Mouse (Mus musculus): ENCODE results near the gene Tmem30c. TPM values are rescaled to one million over a fixed set of nuclear protein-coding genes. Genes with fewer than 3 reads are reported as not detected.

Tmem30c gene
- polyA plus RNA-seq, 1 experiment: 1.4 TPM

DNA sequence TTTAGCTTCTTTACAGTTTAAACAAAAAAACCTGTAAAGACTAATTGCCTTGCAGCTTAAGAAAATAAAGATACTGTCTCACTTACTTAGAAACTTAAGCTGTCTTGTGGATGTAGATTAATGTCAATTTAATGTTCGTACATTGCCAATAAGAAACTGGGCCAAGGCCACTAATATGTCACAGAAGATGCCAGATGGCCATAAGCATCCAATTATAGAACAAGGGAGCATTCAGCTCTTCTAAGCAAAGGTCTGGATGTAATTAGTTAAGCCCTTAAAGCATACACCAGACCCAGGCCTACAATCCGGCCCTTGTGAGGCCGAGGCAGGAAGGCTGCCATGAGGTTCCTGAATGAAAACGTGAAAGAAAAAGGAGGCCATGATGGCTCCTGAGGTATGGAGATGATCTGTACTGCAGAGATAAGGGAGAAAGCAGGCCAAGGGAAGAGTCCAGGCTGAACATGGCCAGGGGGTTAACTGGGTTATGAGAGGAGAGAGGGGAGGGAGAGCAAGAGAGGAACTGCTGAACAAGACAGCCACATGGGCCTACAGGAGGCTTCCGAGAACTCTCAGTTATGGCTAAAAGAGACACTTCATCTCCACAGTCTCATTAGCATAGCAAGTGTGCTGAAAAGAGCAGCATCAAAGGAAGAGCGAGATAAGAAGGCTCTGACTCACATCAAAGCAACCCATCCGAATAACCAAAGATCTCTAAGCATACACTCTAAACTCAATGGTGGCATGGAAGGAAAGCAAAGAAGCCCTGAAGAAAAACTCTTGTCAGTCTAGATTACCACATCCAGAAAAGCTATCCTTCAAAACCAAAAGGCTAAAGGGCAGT lies 26.8 kb upstream of the Tmem30c start:
- no peak overlapping the region for H3K27ac ChIP-seq (ENCODE audit: control insufficient read depth, insufficient read depth, low read depth, low read length, poor library complexity)

DNA sequence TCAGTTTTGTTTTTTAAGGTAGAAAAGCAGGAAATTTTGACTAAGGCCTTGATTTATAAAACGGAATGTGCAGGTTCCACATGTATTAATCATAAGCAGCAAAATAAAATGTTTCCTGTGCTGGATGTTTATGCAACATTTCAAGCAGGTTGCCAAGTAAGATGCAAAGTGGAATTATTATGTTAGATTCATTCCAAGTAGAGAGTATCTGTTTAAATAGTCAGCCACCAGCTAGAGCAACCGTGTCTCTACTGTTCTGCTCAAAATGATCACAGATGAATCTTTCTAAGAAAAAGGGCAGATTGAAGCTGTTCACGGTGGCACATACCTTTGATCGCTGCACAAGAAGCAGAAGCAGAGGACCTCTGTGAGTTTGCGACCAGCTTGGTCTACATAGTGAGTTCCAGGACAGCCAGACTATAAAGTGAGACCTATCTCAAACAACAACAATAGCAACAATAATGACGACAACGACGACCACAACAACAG lies 26.0 kb upstream of the Tmem30c start:
- no peak for TF ChIP-seq POLR2A (IDR thresholded peaks at IDR 0.05; ENCODE audit: borderline replicate concordance, control insufficient read depth, low read depth, low read length)
- TF ChIP-seq CTCF (IDR thresholded peaks at IDR 0.05; ENCODE audit: control insufficient read depth, insufficient read depth, low read length): no peak
- 88% methylated on average over 8 of the region's 8 CpGs for WGBS
- Histone ChIP-seq H3K27ac (ENCODE audit: control insufficient read depth, insufficient read depth, low read depth, low read length, poor library complexity) (no peak overlapping the region), H3K4me1 (ENCODE audit: control insufficient read depth, insufficient read depth, low read length) (no peaks in the 10 kb centered on the region), H3K4me3 (replicated peaks; ENCODE audit: control insufficient read depth, low read depth, low read length) (no peak overlapping the region)

More for the DNA sequence above, 26.8 kb upstream of the Tmem30c start:
- 84% methylated on average over 7 of the region's 7 CpGs for WGBS
- TF ChIP-seq CTCF (IDR thresholded peaks at IDR 0.05; ENCODE audit: control insufficient read depth, insufficient read depth, low read length) (no peak), POLR2A (IDR thresholded peaks at IDR 0.05; ENCODE audit: borderline replicate concordance, control insufficient read depth, low read depth, low read length) (no peak)
- H3K4me1 ChIP-seq (ENCODE audit: control insufficient read depth, insufficient read depth, low read length): no peaks in the 10 kb centered on the region
- H3K4me3 ChIP-seq (replicated peaks; ENCODE audit: control insufficient read depth, low read depth, low read length): no peak overlapping the region

DNA sequence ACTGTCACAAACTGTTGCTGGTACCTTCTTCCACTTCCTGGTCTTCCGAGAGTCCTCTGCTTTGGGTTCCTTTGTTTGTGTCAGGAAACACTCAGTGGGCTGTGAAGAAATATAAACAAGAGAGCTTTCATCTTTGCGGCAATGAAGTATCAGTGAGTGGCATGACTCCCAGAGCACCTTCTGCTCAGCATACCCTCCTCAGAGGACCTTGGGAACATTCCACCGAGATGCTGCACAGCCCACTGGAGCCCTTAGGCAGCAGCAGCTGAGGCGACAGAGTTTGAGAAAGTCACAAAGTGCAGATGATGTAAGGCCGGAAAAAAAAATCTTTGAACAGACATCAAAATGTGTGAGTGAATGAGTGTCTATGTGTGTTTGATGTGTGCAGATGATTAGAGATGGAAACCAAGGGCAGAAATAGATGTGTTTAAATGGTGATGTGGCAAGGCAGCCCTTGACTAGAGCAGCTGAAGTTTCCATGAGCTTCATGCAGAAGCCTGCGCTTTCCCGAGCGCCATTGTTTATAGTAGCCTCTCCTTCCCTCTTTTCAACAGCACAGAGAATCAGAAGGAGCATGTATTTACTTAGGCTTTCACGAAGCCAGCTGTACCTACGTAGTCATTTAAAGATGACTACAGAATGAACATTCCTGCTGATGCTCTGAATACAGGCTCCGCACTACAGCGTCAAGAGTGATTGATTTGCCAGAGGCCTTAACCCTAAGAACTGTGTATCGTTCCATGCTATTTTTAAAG lies 25.4 kb upstream of the Tmem30c start:
- H3K4me1 ChIP-seq (ENCODE audit: control insufficient read depth, insufficient read depth, low read length): no peaks in the 10 kb centered on the region
- WGBS: 86% methylated on average over 13 of the region's 13 CpGs
- H3K27ac ChIP-seq (ENCODE audit: control insufficient read depth, insufficient read depth, low read depth, low read length, poor library complexity): no peak overlapping the region
- TF ChIP-seq POLR2A (IDR thresholded peaks at IDR 0.05; ENCODE audit: borderline replicate concordance, control insufficient read depth, low read depth, low read length): no peak
- no peak for TF ChIP-seq CTCF (IDR thresholded peaks at IDR 0.05; ENCODE audit: control insufficient read depth, insufficient read depth, low read length)
- H3K4me3 ChIP-seq (replicated peaks; ENCODE audit: control insufficient read depth, low read depth, low read length): no peak overlapping the region

DNA sequence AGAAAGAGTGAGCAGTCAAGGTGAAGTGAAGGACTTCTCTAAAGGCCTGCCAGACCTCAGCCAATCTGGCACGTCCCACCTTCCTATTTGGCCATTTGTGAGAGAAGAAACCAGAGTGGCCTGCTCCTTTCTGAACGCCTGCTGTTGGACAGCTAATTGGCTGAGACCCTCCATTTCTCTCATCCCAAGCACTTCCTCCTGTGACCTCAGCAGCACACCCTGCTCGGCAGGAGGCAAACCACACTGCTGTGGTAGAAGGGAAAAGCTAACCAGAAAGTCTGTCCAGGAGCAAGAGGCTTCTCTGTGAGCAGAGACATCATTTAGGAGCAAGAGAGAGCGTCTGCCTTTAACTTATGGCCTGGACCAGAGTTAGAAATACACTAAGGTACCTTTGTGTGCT lies 24.5 kb upstream of the Tmem30c start:
- TF ChIP-seq CTCF (IDR thresholded peaks at IDR 0.05; ENCODE audit: control insufficient read depth, insufficient read depth, low read length) (no peak), POLR2A (IDR thresholded peaks at IDR 0.05; ENCODE audit: borderline replicate concordance, control insufficient read depth, low read depth, low read length) (no peak)
- Histone ChIP-seq H3K4me1 (ENCODE audit: control insufficient read depth, insufficient read depth, low read length) (no peaks in the 10 kb centered on the region), H3K27ac (ENCODE audit: control insufficient read depth, insufficient read depth, low read depth, low read length, poor library complexity) (no peak overlapping the region), H3K4me3 (replicated peaks; ENCODE audit: control insufficient read depth, low read depth, low read length) (no peak overlapping the region)
- 35% methylated on average over 4 of the region's 4 CpGs for WGBS

DNA sequence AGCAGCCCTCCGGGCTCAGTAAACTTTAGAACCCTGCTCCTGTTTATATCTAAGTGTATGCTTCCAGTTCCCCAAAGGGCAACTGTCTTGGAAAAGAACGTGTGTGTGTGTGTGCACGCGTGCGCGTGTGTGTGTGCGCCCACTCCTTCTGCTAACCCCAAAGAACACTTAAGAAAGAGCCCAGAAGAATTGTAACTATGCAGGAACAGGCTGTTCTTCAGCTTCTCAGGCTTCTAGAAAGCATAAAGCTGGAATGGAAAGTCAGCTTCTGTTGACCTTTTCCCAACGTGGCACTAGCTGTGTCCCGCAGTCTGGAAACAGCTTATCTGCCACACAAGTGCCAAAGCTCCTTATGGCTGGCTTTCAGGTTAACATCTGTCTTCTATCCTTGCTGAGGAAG lies 22.4 kb upstream of the Tmem30c start:
- 86% methylated on average over 9 of the region's 9 CpGs for WGBS
- no peak overlapping the region for H3K4me3 ChIP-seq (replicated peaks; ENCODE audit: control insufficient read depth, low read depth, low read length)

DNA sequence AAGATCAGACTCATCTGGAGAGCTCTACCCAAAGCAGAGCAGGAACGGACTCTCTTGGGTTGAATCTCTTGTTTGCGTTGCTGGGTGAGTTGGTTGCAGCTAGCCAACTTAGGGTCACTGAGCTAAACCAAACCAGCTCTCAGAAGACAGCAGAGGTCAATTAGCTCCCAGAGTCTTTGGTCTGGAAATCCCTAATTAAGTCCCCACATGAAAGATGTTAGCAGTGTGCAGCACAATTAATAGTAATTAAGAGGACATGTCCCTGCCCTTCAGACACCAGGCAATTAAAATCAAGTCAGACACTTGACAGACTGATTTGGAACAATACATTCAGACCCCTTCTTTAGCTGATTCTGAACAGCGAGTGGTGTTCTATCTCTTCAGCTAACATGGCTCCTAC lies 21.6 kb upstream of the Tmem30c start:
- WGBS: 85% methylated on average over 3 of the region's 3 CpGs
- no peaks in the 10 kb centered on the region for H3K4me1 ChIP-seq (ENCODE audit: control insufficient read depth, insufficient read depth, low read length)
- no peak overlapping the region for H3K27ac ChIP-seq (ENCODE audit: control insufficient read depth, insufficient read depth, low read depth, low read length, poor library complexity)
- no peak overlapping the region for H3K4me3 ChIP-seq (replicated peaks; ENCODE audit: control insufficient read depth, low read depth, low read length)
- TF ChIP-seq CTCF (IDR thresholded peaks at IDR 0.05; ENCODE audit: control insufficient read depth, insufficient read depth, low read length): no peak
- TF ChIP-seq POLR2A (IDR thresholded peaks at IDR 0.05; ENCODE audit: borderline replicate concordance, control insufficient read depth, low read depth, low read length): no peak

More for the DNA sequence above, 22.4 kb upstream of the Tmem30c start:
- Histone ChIP-seq H3K4me1 (ENCODE audit: control insufficient read depth, insufficient read depth, low read length) (no peaks in the 10 kb centered on the region), H3K27ac (ENCODE audit: control insufficient read depth, insufficient read depth, low read depth, low read length, poor library complexity) (no peak overlapping the region)
- TF ChIP-seq POLR2A (IDR thresholded peaks at IDR 0.05; ENCODE audit: borderline replicate concordance, control insufficient read depth, low read depth, low read length) (no peak), CTCF (IDR thresholded peaks at IDR 0.05; ENCODE audit: control insufficient read depth, insufficient read depth, low read length) (no peak)

DNA sequence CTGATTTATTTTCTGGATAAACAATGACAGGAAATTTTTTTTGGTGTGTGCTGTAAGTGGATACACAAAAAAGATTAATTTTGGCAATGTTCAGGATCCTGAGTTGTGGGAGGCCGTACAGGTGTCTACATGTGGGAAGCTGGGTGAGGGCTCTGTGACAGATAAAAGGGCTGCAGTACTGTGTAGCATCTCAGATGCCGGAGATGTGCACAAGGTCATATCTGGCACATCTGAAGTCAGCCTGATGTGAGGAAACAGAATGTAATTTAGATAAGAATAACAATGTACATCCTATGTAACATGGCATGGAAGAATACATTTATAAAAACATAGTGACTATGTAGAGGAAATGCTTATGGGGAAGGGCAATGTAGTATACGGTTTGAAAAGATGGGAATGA lies 20.8 kb upstream of the Tmem30c start:
- H3K4me1 ChIP-seq (ENCODE audit: control insufficient read depth, insufficient read depth, low read length): no peaks in the 10 kb centered on the region
- H3K4me3 ChIP-seq (replicated peaks; ENCODE audit: control insufficient read depth, low read depth, low read length): no peak overlapping the region
- no peak for TF ChIP-seq POLR2A (IDR thresholded peaks at IDR 0.05; ENCODE audit: borderline replicate concordance, control insufficient read depth, low read depth, low read length)
- TF ChIP-seq CTCF (IDR thresholded peaks at IDR 0.05; ENCODE audit: control insufficient read depth, insufficient read depth, low read length): no peak
- WGBS: 79% methylated on average over 3 of the region's 3 CpGs
- no peak overlapping the region for H3K27ac ChIP-seq (ENCODE audit: control insufficient read depth, insufficient read depth, low read depth, low read length, poor library complexity)

DNA sequence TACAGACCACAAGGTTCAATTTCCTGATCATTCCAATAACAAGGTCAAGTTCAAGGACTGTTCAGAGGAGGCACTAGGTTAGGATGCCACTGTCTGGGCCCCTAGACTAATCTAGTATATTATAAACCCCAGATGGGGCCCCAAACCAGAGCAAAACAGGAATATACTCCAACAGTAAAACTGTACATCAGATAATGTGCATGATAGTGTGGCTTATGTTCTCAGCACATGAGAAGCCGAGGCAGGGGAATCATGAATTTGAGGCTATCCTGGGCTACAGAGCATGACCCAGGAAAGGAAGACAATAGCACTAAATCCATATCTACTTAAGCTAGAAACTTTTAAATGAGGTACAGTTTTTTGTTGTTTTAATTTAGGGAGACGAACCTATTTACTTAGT lies 19.5 kb upstream of the Tmem30c start:
- TF ChIP-seq POLR2A (IDR thresholded peaks at IDR 0.05; ENCODE audit: borderline replicate concordance, control insufficient read depth, low read depth, low read length) (no peak), CTCF (IDR thresholded peaks at IDR 0.05; ENCODE audit: control insufficient read depth, insufficient read depth, low read length) (no peak)
- Histone ChIP-seq H3K27ac (ENCODE audit: control insufficient read depth, insufficient read depth, low read depth, low read length, poor library complexity) (no peak overlapping the region), H3K4me3 (replicated peaks; ENCODE audit: control insufficient read depth, low read depth, low read length) (no peak overlapping the region), H3K4me1 (ENCODE audit: control insufficient read depth, insufficient read depth, low read length) (no peaks in the 10 kb centered on the region)
- WGBS: 79% methylated on average over 2 of the region's 2 CpGs

Data from bone marrow, adult 2 months (tissue).